Mouse (Mus musculus): Measurements from ENCODE around the gene Klf7.

Klf7 gene

GRCm38 (mm10) chr1:64066320-64067254 lies 55.5 kb downstream of the Klf7 start:
- DNase-seq (ENCODE audit: low spot score in 2 of 2), result no peak

GRCm38 (mm10) chr1:64061488-64061887 lies 60.6 kb downstream of the Klf7 start:
- no peak for DNase-seq (ENCODE audit: low spot score in 2 of 2)

GRCm38 (mm10) chr1:64060699-64061454 lies 61.2 kb downstream of the Klf7 start:
- no peak for DNase-seq (ENCODE audit: low spot score in 2 of 2)

GRCm38 (mm10) chr1:64060116-64060515 lies 62.0 kb downstream of the Klf7 start:
- no peak for DNase-seq (ENCODE audit: low spot score in 2 of 2)

- DNase-seq (ENCODE audit: low spot score in 2 of 2), result no peak
Measured at GRCm38 (mm10) chr1:64056541-64056940, 65.5 kb downstream of the Klf7 start.

- no peak for DNase-seq (ENCODE audit: low spot score in 2 of 2)
Measured at GRCm38 (mm10) chr1:64055978-64056377, 66.1 kb downstream of the Klf7 start.

- DNase-seq (ENCODE audit: low spot score in 2 of 2), result no peak
Measured at GRCm38 (mm10) chr1:64055210-64055609, 66.9 kb downstream of the Klf7 start.

- no peak for DNase-seq (ENCODE audit: low spot score in 2 of 2)
Measured at GRCm38 (mm10) chr1:64052069-64052750, 69.9 kb downstream of the Klf7 start.

GRCm38 (mm10) chr1:64048567-64048966 lies 73.5 kb downstream of the Klf7 start:
- no peak for DNase-seq (ENCODE audit: low spot score in 2 of 2)

- no peak for DNase-seq (ENCODE audit: low spot score in 2 of 2)
Measured at GRCm38 (mm10) chr1:64046802-64047156, 75.3 kb downstream of the Klf7 start.

GRCm38 (mm10) chr1:64046087-64046801 lies 75.8 kb downstream of the Klf7 start:
- DNase-seq (ENCODE audit: low spot score in 2 of 2), result no peak

GRCm38 (mm10) chr1:64044577-64044976 lies 77.5 kb downstream of the Klf7 start:
- DNase-seq (ENCODE audit: low spot score in 2 of 2), result no peak

- no peak for DNase-seq (ENCODE audit: low spot score in 2 of 2)
Measured at GRCm38 (mm10) chr1:64040831-64041383, 81.2 kb downstream of the Klf7 start.

- no peak for DNase-seq (ENCODE audit: low spot score in 2 of 2)
Measured at GRCm38 (mm10) chr1:64040061-64040686, 81.9 kb downstream of the Klf7 start.

- no peak for DNase-seq (ENCODE audit: low spot score in 2 of 2)
Measured at GRCm38 (mm10) chr1:64038343-64038742, 83.7 kb downstream of the Klf7 start.

GRCm38 (mm10) chr1:64037800-64038199 lies 84.3 kb downstream of the Klf7 start:
- no peak for DNase-seq (ENCODE audit: low spot score in 2 of 2)

GRCm38 (mm10) chr1:64036881-64037452 lies 85.1 kb downstream of the Klf7 start:
- DNase-seq (ENCODE audit: low spot score in 2 of 2), result no peak

GRCm38 (mm10) chr1:64035804-64036203 lies 86.3 kb downstream of the Klf7 start:
- no peak for DNase-seq (ENCODE audit: low spot score in 2 of 2)

- DNase-seq (ENCODE audit: low spot score in 2 of 2), result no peak
Measured at GRCm38 (mm10) chr1:64035087-64035791, 86.8 kb downstream of the Klf7 start.

All from spleen, postnatal 14 days (tissue).